Mouse (Mus musculus) forebrain, embryonic 15.5 days (tissue): ENCODE measurements around the gene Tomm20l. TPM values are rescaled to one million over a fixed set of nuclear protein-coding genes. Genes with fewer than 3 reads are reported as not detected.
"Not testable (repeated sequence)": the region's sequence is repeated elsewhere in the genome, so short reads cannot be mapped to it uniquely, and the experiment has no call there.

Experiments used
- ATAC-seq: fragments of 200-750 bp; cut with Nextera tagmentation; replicated peaks from 2 replicates; pipeline ENCODE4 v1.8.0; 2017; ENCODE audit warnings: mild to moderate bottlenecking, moderate TSS enrichment, moderate library complexity
- H3K27ac ChIP-seq: fragments of 300-500 bp; sonication (generic); replicated peaks from 2 replicates; pipeline ENCODE4 v1.5.1; 2015; ENCODE audit warnings: mild to moderate bottlenecking, inconsistent platforms
- H3K27me3 ChIP-seq: fragments of 300-500 bp; sonication (generic); 2 replicates; pipeline ENCODE4 v1.6.1; 2015; ENCODE audit warnings: inconsistent platforms
- H3K36me3 ChIP-seq: fragments of 300-500 bp; sonication (generic); 2 replicates; pipeline ENCODE4 v1.6.1; 2015; ENCODE audit warnings: mild to moderate bottlenecking, inconsistent platforms
- H3K4me1 ChIP-seq: fragments of 300-500 bp; sonication (generic); 2 replicates; pipeline ENCODE4 v1.6.1; 2015; ENCODE audit warnings: inconsistent platforms
- H3K4me2 ChIP-seq: fragments of 300-500 bp; sonication (generic); replicated peaks from 2 replicates; pipeline ENCODE4 v1.6.1; 2015; ENCODE audit warnings: mild to moderate bottlenecking, inconsistent platforms
- H3K4me3 ChIP-seq: fragments of 300-500 bp; sonication (generic); 2 replicates; pipeline ENCODE4 v1.5.1; 2015; ENCODE audit warnings: mild to moderate bottlenecking, inconsistent platforms
- H3K9ac ChIP-seq: fragments of 300-500 bp; sonication (generic); replicated peaks from 2 replicates; pipeline ENCODE4 v1.6.1; 2015; ENCODE audit warnings: mild to moderate bottlenecking, inconsistent platforms
- H3K9me3 ChIP-seq: fragments of 300-500 bp; sonication (generic); 2 replicates; pipeline ENCODE4 v1.6.1; 2016; ENCODE audit warnings: inconsistent platforms
- WGBS: fragments of 180-500 bp; shearing (Covaris S2); methylation state at CpG from one replicate; pipeline ENCODE4 v1.1.7; 2015; ENCODE audit warnings: mixed read lengths; 5-methylcytosine and 5-hydroxymethylcytosine counted together
- polyA plus RNA-seq: library from polyadenylated mRNA; unstranded; fragments of >200 nt; fragmentation: Nextera tagmentation; extraction: Ambion mirVana; gene quantifications from 2 replicates; pipeline ENCODE4 v1.2.1, GENCODE M21; 2015

The Tomm20l gene
- polyA plus RNA-seq = not detected in 2 replicates

GRCm38 (mm10) chr12:71111331-71111730 is at the start of gene Tomm20l:
Gene Tomm20l, plus strand, starts transcription at chr12:71111428.
- Histone ChIP-seq H3K27ac (no peak within 1 kb of the TSS), H3K9me3 (no peaks in the 10 kb centered on the region), H3K9ac (no peak within 1 kb of the TSS), H3K27me3 (no peaks in the 10 kb centered on the region), H3K4me2 (peak within 1 kb of the TSS; percentile 39), H3K4me1 (peaks cover 11% of the 10 kb centered on the region), H3K36me3 (no peaks in the 10 kb centered on the region), H3K4me3 (0 out of 2 replicates have a peak within 1 kb of the TSS, but pooled peaks have one; percentile 11)
- ATAC-seq = no peak
- 6% methylated on average over 33 of the region's 33 CpGs for WGBS

GRCm38 (mm10) chr12:71069846-71070245 is 41.4 kb upstream of the Tomm20l start:
- Histone ChIP-seq H3K4me3 (no peak overlapping the region), H3K4me2 (no peak overlapping the region), H3K9me3 (no peaks in the 10 kb centered on the region), H3K36me3 (peaks cover 89% of the 10 kb centered on the region), H3K9ac (no peak overlapping the region), H3K4me1 (no peaks in the 10 kb centered on the region), H3K27ac (no peak overlapping the region), H3K27me3 (no peaks in the 10 kb centered on the region)
- WGBS = 94% methylated on average over 17 of the region's 17 CpGs
- no peak for ATAC-seq

GRCm38 (mm10) chr12:71072048-71072447 is 39.2 kb upstream of the Tomm20l start:
- H3K4me3 ChIP-seq = no peak overlapping the region
- H3K27me3 ChIP-seq = no peaks in the 10 kb centered on the region
- no peak overlapping the region for H3K27ac ChIP-seq
- ATAC-seq = no peak
- no peak overlapping the region for H3K4me2 ChIP-seq
- H3K4me1 ChIP-seq = no peaks in the 10 kb centered on the region
- peaks cover 92% of the 10 kb centered on the region for H3K36me3 ChIP-seq
- no peak overlapping the region for H3K9ac ChIP-seq
- WGBS = 84% methylated on average over 4 of the region's 4 CpGs
- H3K9me3 ChIP-seq = no peaks in the 10 kb centered on the region

- Histone ChIP-seq H3K36me3 (peaks cover 80% of the 10 kb centered on the region), H3K4me3 (no peak overlapping the region), H3K9me3 (no peaks in the 10 kb centered on the region), H3K9ac (no peak overlapping the region), H3K27me3 (no peaks in the 10 kb centered on the region), H3K27ac (no peak overlapping the region), H3K4me1 (no peaks in the 10 kb centered on the region), H3K4me2 (no peak overlapping the region)
- ATAC-seq = peak; percentile 72; the same call in 1 of the 2 replicates
- WGBS = 59% methylated on average over 12 of the region's 12 CpGs
These were observed 38.0 kb upstream of the Tomm20l start for GRCm38 (mm10) chr12:71073113-71073730.

GRCm38 (mm10) chr12:71086331-71086730 is 24.9 kb upstream of the Tomm20l start:
- Histone ChIP-seq H3K4me2 (no peak overlapping the region), H3K9ac (no peak overlapping the region), H3K4me3 (no peak overlapping the region), H3K4me1 (no peaks in the 10 kb centered on the region), H3K36me3 (peaks cover 25% of the 10 kb centered on the region), H3K27ac (no peak overlapping the region), H3K9me3 (no peaks in the 10 kb centered on the region), H3K27me3 (no peaks in the 10 kb centered on the region)
- WGBS = 90% methylated on average over 8 of the region's 8 CpGs
- ATAC-seq = no peak

GRCm38 (mm10) chr12:71104275-71104674 is 7.0 kb upstream of the Tomm20l start:
- not testable (repeated sequence) for ATAC-seq, H3K4me2 ChIP-seq, H3K27ac ChIP-seq, H3K27me3 ChIP-seq, H3K36me3 ChIP-seq, H3K9me3 ChIP-seq, H3K4me1 ChIP-seq, H3K9ac ChIP-seq, H3K4me3 ChIP-seq
- WGBS = 99% methylated on average over 4 of the region's 4 CpGs

- ATAC-seq = no peak
- H3K27ac ChIP-seq = no peak overlapping the region
These were observed 3.9 kb upstream of the Tomm20l start for GRCm38 (mm10) chr12:71107216-71107771.

GRCm38 (mm10) chr12:71113074-71113473 is 1.8 kb downstream of the Tomm20l start:
- 88% methylated on average over 10 of the region's 10 CpGs for WGBS
- Histone ChIP-seq H3K36me3 (no peaks in the 10 kb centered on the region), H3K27me3 (no peaks in the 10 kb centered on the region), H3K4me3 (no peak overlapping the region), H3K9me3 (no peaks in the 10 kb centered on the region), H3K9ac (no peak overlapping the region), H3K4me1 (peaks cover 11% of the 10 kb centered on the region), H3K4me2 (no peak overlapping the region), H3K27ac (no peak overlapping the region)
- ATAC-seq = no peak

More at GRCm38 (mm10) chr12:71107216-71107771, 3.9 kb upstream of the Tomm20l start:
- no peak overlapping the region for H3K4me3 ChIP-seq
- 88% methylated on average over 6 of the region's 6 CpGs for WGBS
- no peak overlapping the region for H3K9ac ChIP-seq
- no peak overlapping the region for H3K4me2 ChIP-seq
- no peaks in the 10 kb centered on the region for H3K36me3 ChIP-seq
- peaks cover 5% of the 10 kb centered on the region; the same call in 1 of the 2 replicates for H3K4me1 ChIP-seq
- no peaks in the 10 kb centered on the region for H3K27me3 ChIP-seq
- no peaks in the 10 kb centered on the region for H3K9me3 ChIP-seq

- Histone ChIP-seq H3K9me3 (no peaks in the 10 kb centered on the region), H3K4me2 (peak overlapping the region; percentile 10; the same call in 1 of the 2 replicates), H3K36me3 (no peaks in the 10 kb centered on the region), H3K4me3 (no peak overlapping the region), H3K27ac (no peak overlapping the region), H3K9ac (no peak overlapping the region), H3K4me1 (peaks cover 11% of the 10 kb centered on the region), H3K27me3 (no peaks in the 10 kb centered on the region)
- ATAC-seq = 0 out of 2 replicates have a peak, but pooled peaks have one; percentile 43
- WGBS = 22% methylated on average over 12 of the region's 12 CpGs
These were observed 2.6 kb downstream of the Tomm20l start for GRCm38 (mm10) chr12:71113675-71114288.

GRCm38 (mm10) chr12:71116411-71116810 is 5.2 kb downstream of the Tomm20l start:
- no peak overlapping the region for H3K4me2 ChIP-seq
- WGBS = 66% methylated on average over 5 of the region's 5 CpGs

GRCm38 (mm10) chr12:71122731-71123130 is 11.5 kb downstream of the Tomm20l start:
- no peak for ATAC-seq
- 91% methylated on average over 10 of the region's 10 CpGs for WGBS
- no peaks in the 10 kb centered on the region for H3K27me3 ChIP-seq
- H3K4me3 ChIP-seq = no peak overlapping the region
- no peaks in the 10 kb centered on the region for H3K4me1 ChIP-seq
- H3K36me3 ChIP-seq = peaks cover 34% of the 10 kb centered on the region
- no peak overlapping the region for H3K4me2 ChIP-seq
- H3K27ac ChIP-seq = no peak overlapping the region
- H3K9ac ChIP-seq = no peak overlapping the region
- H3K9me3 ChIP-seq = no peaks in the 10 kb centered on the region

More at GRCm38 (mm10) chr12:71116411-71116810, 5.2 kb downstream of the Tomm20l start:
- no peak overlapping the region for H3K9ac ChIP-seq
- no peaks in the 10 kb centered on the region for H3K27me3 ChIP-seq
- ATAC-seq = no peak
- no peaks in the 10 kb centered on the region for H3K36me3 ChIP-seq
- H3K4me1 ChIP-seq = peaks cover 9% of the 10 kb centered on the region
- no peaks in the 10 kb centered on the region for H3K9me3 ChIP-seq
- H3K4me3 ChIP-seq = no peak overlapping the region
- no peak overlapping the region for H3K27ac ChIP-seq

GRCm38 (mm10) chr12:71123286-71123685 is 12.1 kb downstream of the Tomm20l start:
- no peak overlapping the region for H3K9ac ChIP-seq
- no peak overlapping the region for H3K4me3 ChIP-seq
- WGBS = 89% methylated on average over 9 of the region's 9 CpGs
- no peak for ATAC-seq
- H3K27ac ChIP-seq = no peak overlapping the region
- peaks cover 34% of the 10 kb centered on the region for H3K36me3 ChIP-seq
- H3K4me2 ChIP-seq = no peak overlapping the region
- no peaks in the 10 kb centered on the region for H3K9me3 ChIP-seq
- no peaks in the 10 kb centered on the region for H3K4me1 ChIP-seq
- H3K27me3 ChIP-seq = no peaks in the 10 kb centered on the region
